22 mouse cellular contexts compared by ENCODE assay signal in the genomic region with DNA sequence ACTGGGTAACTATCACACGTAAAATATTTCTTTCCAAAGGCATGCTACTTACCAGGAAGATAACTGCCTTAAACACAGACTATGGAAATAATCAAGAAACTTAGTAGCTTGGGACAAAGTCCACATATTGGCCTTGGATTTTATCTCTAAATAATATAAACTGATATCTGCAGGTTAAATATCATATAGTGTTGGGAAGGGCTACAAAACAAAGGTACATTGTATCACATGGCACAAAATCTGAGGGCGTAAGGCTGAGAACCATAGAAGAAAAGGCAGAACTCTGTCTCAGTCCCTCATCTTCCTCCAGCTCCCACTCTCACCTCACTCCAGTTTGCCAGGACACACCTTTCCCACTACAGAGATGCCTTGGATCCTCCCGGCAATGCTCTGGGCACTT.
"Had no signal": no experiment of that assay in that cellular context is flagged by ENCODE, and none has a peak within 500 bp of the region (broad histone marks: within the 10 kb centered on the region; RNA-seq: fewer than 3 reads in every experiment).

No protein-coding gene starts in this region.

- H3K9ac ChIP-seq: liver, embryonic 13.5 days; liver, embryonic 15.5 days; liver, postnatal 0 days; lung, embryonic 15.5 days; midbrain, embryonic 12.5 days; midbrain, embryonic 15.5 days; neural tube, embryonic 13.5 days; neural tube, embryonic 15.5 days; stomach, embryonic 15.5 days had no signal

- H3K4me3 ChIP-seq: liver, embryonic 13.5 days; liver, embryonic 15.5 days; lung, embryonic 15.5 days; megakaryocyte, embryonic 14.5 days; midbrain, embryonic 12.5 days; midbrain, embryonic 15.5 days; myocyte; neural tube, embryonic 13.5 days; neural tube, embryonic 15.5 days; stomach, embryonic 15.5 days had no signal

- DNase-seq: liver, embryonic 13.5 days; liver, postnatal 0 days; lung, adult 2 months; lung, postnatal 14 days; lung, postnatal 36 days; retina, postnatal 1 day; right cerebral cortex, adult 18-20 months; thymus, adult 2 months; thymus, postnatal 25 days; thymus, postnatal 4 days had no signal

- H3K4me2 ChIP-seq: liver, embryonic 13.5 days; liver, embryonic 15.5 days; lung, embryonic 15.5 days; midbrain, embryonic 12.5 days; midbrain, embryonic 15.5 days; neural tube, embryonic 13.5 days; neural tube, embryonic 15.5 days; stomach, embryonic 15.5 days had no signal

- H3K36me3 ChIP-seq: liver, embryonic 13.5 days; liver, embryonic 15.5 days; lung, embryonic 15.5 days; midbrain, embryonic 12.5 days; midbrain, embryonic 15.5 days; neural tube, embryonic 13.5 days; neural tube, embryonic 15.5 days; stomach, embryonic 15.5 days had no signal

- H3K9me3 ChIP-seq: liver, embryonic 13.5 days; liver, embryonic 15.5 days; lung, embryonic 15.5 days; midbrain, embryonic 12.5 days; midbrain, embryonic 15.5 days; neural tube, embryonic 13.5 days; neural tube, embryonic 15.5 days; stomach, embryonic 15.5 days had no signal

- H3K4me1 ChIP-seq: liver, embryonic 13.5 days; liver, embryonic 15.5 days; lung, embryonic 15.5 days; megakaryocyte, embryonic 14.5 days; midbrain, embryonic 12.5 days; midbrain, embryonic 15.5 days; neural tube, embryonic 13.5 days; neural tube, embryonic 15.5 days; stomach, embryonic 15.5 days had no signal

- H3K27ac ChIP-seq: liver, embryonic 13.5 days; liver, embryonic 15.5 days; lung, embryonic 15.5 days; macrophage; midbrain, embryonic 12.5 days; midbrain, embryonic 15.5 days; neural tube, embryonic 13.5 days; neural tube, embryonic 15.5 days; stomach, embryonic 15.5 days; stomach, postnatal 0 days had no signal

- H3K27me3 ChIP-seq: liver, embryonic 13.5 days; liver, embryonic 15.5 days; lung, embryonic 15.5 days; megakaryocyte, embryonic 14.5 days; midbrain, embryonic 12.5 days; midbrain, embryonic 15.5 days; neural tube, embryonic 13.5 days; neural tube, embryonic 15.5 days; stomach, embryonic 15.5 days had no signal

- ATAC-seq: liver, postnatal 0 days; lung, postnatal 0 days; midbrain, embryonic 15.5 days had no signal
